Mouse (Mus musculus) testis, postnatal 10 days (tissue): ENCODE measurements around the gene Cyp2d12.
"Not testable (repeated sequence)": the region's sequence is repeated elsewhere in the genome, so short reads cannot be mapped to it uniquely, and the experiment has no call there.

Source experiments
- DNase-seq: peaks from one replicate; pipeline ENCODE4 v3.0.0; 2021; ENCODE audit warnings: low spot score

The Cyp2d12 gene

GRCm38 (mm10) chr15:82554531-82555230 lies at the start of gene Cyp2d12:
TSS of gene Cyp2d12 (plus strand) at chr15:82555072.
- DNase-seq = no peak

GRCm38 (mm10) chr15:82506971-82507370 lies 47.9 kb upstream of the Cyp2d12 start:
- no peak for DNase-seq

GRCm38 (mm10) chr15:82507740-82508139 lies 47.1 kb upstream of the Cyp2d12 start:
- DNase-seq = not testable (repeated sequence)

GRCm38 (mm10) chr15:82509495-82509894 lies 45.4 kb upstream of the Cyp2d12 start:
- DNase-seq = not testable (repeated sequence)

GRCm38 (mm10) chr15:82510500-82510899 lies 44.4 kb upstream of the Cyp2d12 start:
- DNase-seq = not testable (repeated sequence)

GRCm38 (mm10) chr15:82512111-82512510 lies 42.8 kb upstream of the Cyp2d12 start:
- not testable (repeated sequence) for DNase-seq

- DNase-seq = not testable (repeated sequence)
These were observed 38.7 kb upstream of the Cyp2d12 start for GRCm38 (mm10) chr15:82516174-82516573.

- not testable (repeated sequence) for DNase-seq
These were observed 27.5 kb upstream of the Cyp2d12 start for GRCm38 (mm10) chr15:82527371-82527770.

GRCm38 (mm10) chr15:82532721-82533120 lies 22.2 kb upstream of the Cyp2d12 start:
- DNase-seq = not testable (repeated sequence)

GRCm38 (mm10) chr15:82542976-82543375 lies 11.9 kb upstream of the Cyp2d12 start:
- not testable (repeated sequence) for DNase-seq

GRCm38 (mm10) chr15:82544561-82544960 lies 10.3 kb upstream of the Cyp2d12 start:
- DNase-seq = not testable (repeated sequence)

- DNase-seq = not testable (repeated sequence)
These were observed 7.1 kb upstream of the Cyp2d12 start for GRCm38 (mm10) chr15:82547753-82548152.

GRCm38 (mm10) chr15:82553211-82553610 lies 1.7 kb upstream of the Cyp2d12 start:
- DNase-seq = not testable (repeated sequence)

GRCm38 (mm10) chr15:82572856-82573255 lies 18.0 kb downstream of the Cyp2d12 start:
- DNase-seq = no peak

- DNase-seq = no peak
These were observed 24.2 kb downstream of the Cyp2d12 start for GRCm38 (mm10) chr15:82579071-82579470.

- DNase-seq = no peak
These were observed 27.7 kb downstream of the Cyp2d12 start for GRCm38 (mm10) chr15:82582621-82583020.
